Comparison of ENCODE assay signal across 24 mouse cellular contexts in genomic region chr19:27228254-27228653, GRCm38 (mm10). TPM values are rescaled to one million over a fixed set of nuclear protein-coding genes. Genes with fewer than 3 reads are reported as not detected.
DNase-seq lines count a peak whose midpoint lies in the region; ATAC-seq and TF ChIP-seq lines count a peak whose summit lies in the region.
"Had no signal": no experiment of that assay in that cellular context is flagged by ENCODE, and none has a peak within 500 bp of the region (broad histone marks: within the 10 kb centered on the region; RNA-seq: fewer than 3 reads in every experiment).

No protein-coding gene starts in this region.

- no peaks in the 10 kb centered on the region for H3K4me1 ChIP-seq in intestine, postnatal 0 days (replicated peaks; ENCODE audit: control insufficient read depth, insufficient read depth, low read length)
- no peaks in the 10 kb centered on the region for H3K4me1 ChIP-seq in intestine, embryonic 15.5 days (replicated peaks)
- no peaks in the 10 kb centered on the region for H3K4me1 ChIP-seq in liver, postnatal 0 days (ENCODE audit: insufficient read depth)
- peaks cover 83% of the 10 kb centered on the region for H3K4me1 ChIP-seq in megakaryocyte, embryonic 14.5 days
- H3K4me1 ChIP-seq: embryonic facial prominence, embryonic 12.5 days; embryonic facial prominence, embryonic 15.5 days; hindbrain, embryonic 10.5 days had no signal

- TF ChIP-seq CTCF in intestine, postnatal 0 days (IDR thresholded peaks at IDR 0.05; ENCODE audit: low read depth), result no peak
- no peak for TF ChIP-seq CTCF in liver, postnatal 0 days (IDR thresholded peaks at IDR 0.05; ENCODE audit: low read depth)

- 65% methylated on average over 1 of the region's 1 CpGs for WGBS in intestine, postnatal 0 days
- WGBS in intestine, embryonic 15.5 days, result 86% methylated on average over 1 of the region's 1 CpGs
- 74% methylated on average over 1 of the region's 1 CpGs for WGBS in liver, postnatal 0 days (ENCODE audit: insufficient replicate concordance)

- ATAC-seq in intestine, postnatal 0 days, result peak; percentile 33; the same call in 1 of the 2 replicates
- no peak for ATAC-seq in intestine, embryonic 15.5 days
- 0 out of 2 replicates have a peak, but pooled peaks have one; percentile 38 for ATAC-seq in liver, postnatal 0 days
- ATAC-seq in megakaryocyte, adult 5-6 weeks (ENCODE audit: poor library complexity, severe bottlenecking), result no peak
- ATAC-seq: forebrain, embryonic 14.5 days; forebrain, postnatal 0 days had no signal

- H3K4me2 ChIP-seq in intestine, postnatal 0 days (replicated peaks; ENCODE audit: low read depth), result no peak overlapping the region
- no peak overlapping the region for H3K4me2 ChIP-seq in intestine, embryonic 15.5 days (replicated peaks)
- no peak overlapping the region for H3K4me2 ChIP-seq in liver, postnatal 0 days (ENCODE audit: low read depth, low read length)
- H3K4me2 ChIP-seq: embryonic facial prominence, embryonic 12.5 days; embryonic facial prominence, embryonic 15.5 days; heart, embryonic 12.5 days; heart, embryonic 15.5 days; hindbrain, embryonic 13.5 days had no signal

- no peak for DNase-seq in liver, postnatal 0 days
- no peak for DNase-seq in liver
- no peak for DNase-seq in T-cell, adult 2 months (ENCODE audit: low spot score)
- DNase-seq: adrenal gland, postnatal 10 days; adrenal gland, postnatal 36 days; cerebellum, adult 9-10 months; cerebellum, postnatal 14 days; forebrain, postnatal 0 days; gastrocnemius, adult 2 months; gastrocnemius, postnatal 14 days; heart, adult 18-20 months; heart, postnatal 10 days; heart, postnatal 36 days had no signal

- no peak for TF ChIP-seq EP300 in liver, postnatal 0 days (IDR thresholded peaks at IDR 0.05; ENCODE audit: low read depth)

- H3K9me3 ChIP-seq in intestine, postnatal 0 days (ENCODE audit: control insufficient read depth), result no peaks in the 10 kb centered on the region
- no peaks in the 10 kb centered on the region for H3K9me3 ChIP-seq in intestine, embryonic 15.5 days
- H3K9me3 ChIP-seq in liver, postnatal 0 days (ENCODE audit: low read length), result no peaks in the 10 kb centered on the region
- H3K9me3 ChIP-seq in megakaryocyte, embryonic 14.5 days, result no peaks in the 10 kb centered on the region
- H3K9me3 ChIP-seq: embryonic facial prominence, embryonic 12.5 days; embryonic facial prominence, embryonic 15.5 days; heart, embryonic 12.5 days; heart, embryonic 15.5 days; hindbrain, embryonic 10.5 days; hindbrain, embryonic 13.5 days had no signal

- H3K36me3 ChIP-seq in intestine, postnatal 0 days (ENCODE audit: control insufficient read depth, insufficient read depth), result no peaks in the 10 kb centered on the region
- H3K36me3 ChIP-seq in intestine, embryonic 15.5 days, result no peaks in the 10 kb centered on the region
- no peaks in the 10 kb centered on the region for H3K36me3 ChIP-seq in liver, postnatal 0 days (replicated peaks; ENCODE audit: insufficient read depth, low read length)
- H3K36me3 ChIP-seq in megakaryocyte, embryonic 14.5 days (replicated peaks; ENCODE audit: low read length), result peaks cover 85% of the 10 kb centered on the region
- H3K36me3 ChIP-seq: embryonic facial prominence, embryonic 12.5 days; embryonic facial prominence, embryonic 15.5 days had no signal

- H3K4me3 ChIP-seq in intestine, postnatal 0 days (ENCODE audit: low read depth, low read length), result no peak overlapping the region
- no peak overlapping the region for H3K4me3 ChIP-seq in intestine, embryonic 15.5 days (replicated peaks)
- no peak overlapping the region for H3K4me3 ChIP-seq in liver, postnatal 0 days (ENCODE audit: low read depth, low read length)
- peak overlapping the region; percentile 51 for H3K4me3 ChIP-seq in megakaryocyte, embryonic 14.5 days (replicated peaks)
- H3K4me3 ChIP-seq: embryonic facial prominence, embryonic 12.5 days; embryonic facial prominence, embryonic 15.5 days; gastrocnemius, adult 2 months; heart, embryonic 12.5 days; heart, embryonic 15.5 days; hindbrain, embryonic 10.5 days; hindbrain, embryonic 13.5 days had no signal

- H3K9ac ChIP-seq in intestine, postnatal 0 days (ENCODE audit: low read depth, low read length), result no peak overlapping the region
- H3K9ac ChIP-seq in intestine, embryonic 15.5 days, result no peak overlapping the region
- no peak overlapping the region for H3K9ac ChIP-seq in liver, postnatal 0 days (replicated peaks)
- H3K9ac ChIP-seq: embryonic facial prominence, embryonic 12.5 days; embryonic facial prominence, embryonic 15.5 days; forebrain, postnatal 0 days; heart, embryonic 12.5 days; heart, embryonic 15.5 days; hindbrain, embryonic 13.5 days had no signal

- no peak overlapping the region for H3K27ac ChIP-seq in intestine, postnatal 0 days (ENCODE audit: low read depth, low read length)
- H3K27ac ChIP-seq in intestine, embryonic 15.5 days, result no peak overlapping the region
- no peak overlapping the region for H3K27ac ChIP-seq in liver, postnatal 0 days (ENCODE audit: low read depth)
- H3K27ac ChIP-seq: embryonic facial prominence, embryonic 12.5 days; embryonic facial prominence, embryonic 15.5 days; gastrocnemius, adult 2 months; heart, embryonic 15.5 days; hindbrain, embryonic 10.5 days; hindbrain, embryonic 13.5 days had no signal

- H3K27me3 ChIP-seq in intestine, postnatal 0 days (replicated peaks; ENCODE audit: control insufficient read depth, insufficient read depth, low read length), result no peaks in the 10 kb centered on the region
- H3K27me3 ChIP-seq in intestine, embryonic 15.5 days (replicated peaks), result no peaks in the 10 kb centered on the region
- H3K27me3 ChIP-seq in liver, postnatal 0 days (ENCODE audit: insufficient read depth, low read length), result no peaks in the 10 kb centered on the region
- H3K27me3 ChIP-seq in megakaryocyte, embryonic 14.5 days (replicated peaks), result no peaks in the 10 kb centered on the region
- H3K27me3 ChIP-seq: embryonic facial prominence, embryonic 12.5 days; embryonic facial prominence, embryonic 15.5 days; heart, embryonic 12.5 days; heart, embryonic 15.5 days; hindbrain, embryonic 13.5 days had no signal

RNA-seq across cellular contexts. Expression of gene Vldlr, which starts 12.0 kb away (rescaled TPM):
- polyA plus RNA-seq in intestine, postnatal 0 days (2015; fragmentation: Nextera tagmentation; extraction: Ambion mirVana), result 2.2 and 3.1 TPM in 2 replicates
- 5.9 and 6.7 TPM in 2 replicates for polyA plus RNA-seq in intestine, embryonic 15.5 days (2015; fragmentation: Nextera tagmentation; extraction: Ambion mirVana)
- polyA plus RNA-seq in liver, postnatal 0 days (2015; fragmentation: Nextera tagmentation; extraction: Ambion mirVana), result 0.96 and 1.2 TPM in 2 replicates
- 19.8 and 30.2 TPM in 2 replicates for polyA plus RNA-seq in megakaryocyte, embryonic 14.5 days (2012; ENCODE audit: insufficient read depth, low replicate concordance)
- total RNA-seq in megakaryocyte, adult 5-6 weeks (2015), result not detected in 2 replicates
- total RNA-seq in megakaryocyte, adult 5-6 weeks (2017), result not detected in 2 replicates

Comparison
In these comparisons a context has a peak if more than half of its experiments do, and no peak if none do; other contexts are left out.
1. ATAC-seq: peak in intestine, postnatal 0 days (single experiment) and liver, postnatal 0 days (single experiment); none in intestine, embryonic 15.5 days (single experiment) and megakaryocyte, adult 5-6 weeks (single experiment).